Mouse (Mus musculus) hematopoietic stem cell, adult 5-6 weeks (primary cell): ENCODE results near the gene Spindoc. TPM values are rescaled to one million over a fixed set of nuclear protein-coding genes. Genes with fewer than 3 reads are reported as not detected.

Experiments
- ATAC-seq, 2 experiments: fragments of 125-278 bp in 1 of 2; replicated peaks in 1 of 2; 2 replicates each; pipeline ENCODE4 v1.8.0; 2016 to 2017; ENCODE audit warnings: inconsistent platforms in 2 of 2, mild to moderate bottlenecking in 2 of 2, moderate number of reproducible peaks in 2 of 2, low read depth in 1 of 2, moderate TSS enrichment in 1 of 2; ENCODE audit not compliant: low FRiP score in 2 of 2, poor library complexity in 2 of 2, severe bottlenecking in 2 of 2, insufficient read depth in 1 of 2, low TSS enrichment in 1 of 2
- total RNA-seq: library from RNA; stranded (forward); fragments of 172-1452, 232-1000 nt; gene quantifications from 2 replicates; pipeline ENCODE4 v1.2.3, GENCODE M21; 2017

Gene Spindoc
- total RNA-seq, 1 experiment from 2014 or later = 12.7 TPM

GRCm38 (mm10) chr19:7345235-7345755 is 37.5 kb downstream of the Spindoc start:
- ATAC-seq = no peak

GRCm38 (mm10) chr19:7342646-7343045 is 40.1 kb downstream of the Spindoc start:
- ATAC-seq = no peak

- peak; percentile 87 for ATAC-seq
These were observed 41.0 kb downstream of the Spindoc start, which contains the start of gene Mark2 for GRCm38 (mm10) chr19:7341512-7342397. Gene Mark2 (minus strand): TSS chr19:7341860.

GRCm38 (mm10) chr19:7340780-7341475 is 41.9 kb downstream of the Spindoc start:
- peak in 1 of 2 experiments; percentile 5; a peak in 1 of 4 replicates for ATAC-seq

- no peak for ATAC-seq
These were observed 42.4 kb downstream of the Spindoc start for GRCm38 (mm10) chr19:7340371-7340779.

- ATAC-seq = no peak
These were observed 42.9 kb downstream of the Spindoc start for GRCm38 (mm10) chr19:7339867-7340266.

- ATAC-seq = no peak
These were observed 43.8 kb downstream of the Spindoc start for GRCm38 (mm10) chr19:7339026-7339425.

GRCm38 (mm10) chr19:7337781-7338342 is 44.9 kb downstream of the Spindoc start:
- ATAC-seq = no peak

GRCm38 (mm10) chr19:7335656-7336055 is 47.1 kb downstream of the Spindoc start:
- no peak for ATAC-seq

GRCm38 (mm10) chr19:7334049-7334448 is 48.7 kb downstream of the Spindoc start:
- ATAC-seq = no peak

- no peak for ATAC-seq
These were observed 61.4 kb downstream of the Spindoc start for GRCm38 (mm10) chr19:7321391-7321790.

- ATAC-seq = no peak; a peak in 1 of 4 replicates
These were observed 62.6 kb downstream of the Spindoc start for GRCm38 (mm10) chr19:7320181-7320580.

GRCm38 (mm10) chr19:7317716-7318115 is 65.1 kb downstream of the Spindoc start:
- ATAC-seq = no peak

- no peak for ATAC-seq
These were observed 66.0 kb downstream of the Spindoc start for GRCm38 (mm10) chr19:7316822-7317221.

- no peak for ATAC-seq
These were observed 67.2 kb downstream of the Spindoc start for GRCm38 (mm10) chr19:7315587-7315984.

GRCm38 (mm10) chr19:7314976-7315586 is 67.7 kb downstream of the Spindoc start:
- ATAC-seq = no peak

- no peak for ATAC-seq
These were observed 69.1 kb downstream of the Spindoc start for GRCm38 (mm10) chr19:7313660-7314059.
